Mouse (Mus musculus) embryonic facial prominence, embryonic 14.5 days (tissue): ENCODE measurements around the gene Sec14l3. TPM values are rescaled to one million over a fixed set of nuclear protein-coding genes. Genes with fewer than 3 reads are reported as not detected.
"Not testable (repeated sequence)": the region's sequence is repeated elsewhere in the genome, so short reads cannot be mapped to it uniquely, and the experiment has no call there.

ENCODE experiments used
- ATAC-seq: fragments of 200-750 bp; cut with Nextera tagmentation; 2 replicates; pipeline ENCODE4 v1.8.0; 2017; ENCODE audit warnings: low read depth, moderate number of reproducible peaks, moderate TSS enrichment
- DNase-seq: peaks from one replicate; pipeline ENCODE4 v3.0.0-alpha.2; 2015; ENCODE audit warnings: low spot score
- H3K27ac ChIP-seq: fragments of 300-500 bp; sonication (generic); replicated peaks from 2 replicates; pipeline ENCODE4 v1.5.1; 2014; ENCODE audit warnings: low read depth, mild to moderate bottlenecking, low read length, moderate library complexity
- H3K27me3 ChIP-seq: fragments of 300-500 bp; sonication (generic); replicated peaks from 2 replicates; pipeline ENCODE4 v1.6.1; 2014; ENCODE audit warnings: low read length; ENCODE audit not compliant: control insufficient read depth, insufficient read depth
- H3K36me3 ChIP-seq: fragments of 300-500 bp; sonication (generic); 2 replicates; pipeline ENCODE4 v1.6.1; 2014; ENCODE audit warnings: low read length, mixed read lengths; ENCODE audit not compliant: control insufficient read depth, insufficient read depth
- H3K4me1 ChIP-seq: fragments of 300-500 bp; sonication (generic); 2 replicates; pipeline ENCODE4 v1.6.1; 2014; ENCODE audit warnings: antibody characterized with exemption, low read length; ENCODE audit not compliant: control insufficient read depth, insufficient read depth
- H3K4me2 ChIP-seq: fragments of 300-500 bp; sonication (generic); 2 replicates; pipeline ENCODE4 v1.6.1; 2014; ENCODE audit warnings: low read depth, mild to moderate bottlenecking, low read length, moderate library complexity, mixed read lengths
- H3K4me3 ChIP-seq: fragments of 300-500 bp; sonication (generic); 2 replicates; pipeline ENCODE4 v1.5.1; 2014; ENCODE audit warnings: low read depth, mild to moderate bottlenecking, low read length
- H3K9ac ChIP-seq: fragments of 300-500 bp; sonication (generic); 2 replicates; pipeline ENCODE4 v1.6.1; 2014; ENCODE audit warnings: low read depth, mild to moderate bottlenecking, low read length, moderate library complexity, mixed read lengths
- H3K9me3 ChIP-seq: fragments of 300-500 bp; sonication (generic); 2 replicates; pipeline ENCODE4 v1.6.1; 2016; ENCODE audit warnings: low read length; ENCODE audit not compliant: control insufficient read depth
- WGBS: fragments of 180-500 bp; shearing (Covaris S2); extraction: QIAGEN DNeasy Blood & Tissue Kit; methylation state at CpG from one replicate; pipeline ENCODE4 v1.1.7; 2014; 5-methylcytosine and 5-hydroxymethylcytosine counted together
- polyA plus RNA-seq: library from polyadenylated mRNA; unstranded; fragments of >200 nt; fragmentation: Nextera tagmentation; extraction: Ambion mirVana; gene quantifications from 2 replicates; pipeline ENCODE4 v1.2.1, GENCODE M21; 2014

Sec14l3 gene
- polyA plus RNA-seq: 1.7 and 6.8 TPM in 2 replicates

DNA sequence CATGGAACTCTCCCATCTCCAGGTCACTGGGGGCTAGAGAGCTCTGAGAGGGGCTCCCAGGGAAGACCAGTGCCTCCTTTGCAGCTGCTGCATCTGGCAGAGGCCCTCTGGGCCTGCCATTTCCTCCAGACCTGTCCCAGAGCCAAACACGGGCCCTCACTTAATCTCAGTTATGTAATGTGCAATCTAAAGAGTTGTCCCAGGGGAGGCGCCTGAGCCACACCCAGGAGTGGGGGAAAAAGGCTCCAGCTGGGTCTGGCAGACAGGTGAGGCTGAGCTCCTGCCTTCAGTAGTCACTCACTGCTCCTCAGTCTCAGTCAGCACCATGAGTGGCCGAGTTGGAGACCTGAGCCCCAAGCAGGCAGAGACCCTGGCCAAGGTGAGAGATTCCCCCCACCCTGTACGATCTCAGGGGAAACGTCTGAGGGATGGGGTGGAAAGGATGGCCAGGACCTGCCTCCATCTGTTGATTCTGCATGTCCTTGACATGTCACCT, at the start of gene Sec14l3:
Gene Sec14l3, plus strand, starts transcription at position 215 of the 496 bp plus-strand sequence.
- Histone ChIP-seq H3K9ac (no peak within 1 kb of the TSS), H3K9me3 (no peaks in the 10 kb centered on the region), H3K36me3 (no peaks in the 10 kb centered on the region), H3K27me3 (no peaks in the 10 kb centered on the region), H3K4me2 (no peak within 1 kb of the TSS), H3K4me3 (no peak within 1 kb of the TSS), H3K27ac (no peak within 1 kb of the TSS), H3K4me1 (no peaks in the 10 kb centered on the region)
- 58% methylated on average over 5 of the region's 5 CpGs for WGBS
- DNase-seq (peak; percentile 19), ATAC-seq (no peak; the same call in 1 of the 2 replicates)

DNA sequence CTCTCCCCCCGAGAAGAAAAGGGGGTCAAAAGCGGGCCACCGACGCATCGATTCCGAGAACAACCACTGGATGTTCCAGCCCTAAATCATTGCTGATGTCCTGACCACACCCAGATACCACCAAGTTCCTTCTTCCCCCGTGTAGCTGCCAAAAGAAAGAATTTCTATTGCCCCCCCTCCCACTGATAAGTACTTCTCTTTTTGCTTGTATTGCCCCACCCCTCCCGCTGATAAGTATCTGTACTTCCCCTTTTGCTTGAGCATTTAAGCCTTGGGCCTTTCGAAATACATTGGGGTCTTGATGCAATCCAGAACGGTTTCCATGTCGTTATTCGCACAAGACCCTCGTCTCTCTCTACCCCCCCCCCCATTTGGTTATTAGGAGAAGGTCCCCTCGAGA, 48.8 kb upstream of the Sec14l3 start:
- not testable (repeated sequence) for H3K36me3 ChIP-seq, H3K27me3 ChIP-seq, ATAC-seq, H3K4me2 ChIP-seq, DNase-seq, H3K4me1 ChIP-seq, H3K9ac ChIP-seq, H3K4me3 ChIP-seq, H3K27ac ChIP-seq, H3K9me3 ChIP-seq
- 84% methylated on average over 14 of the region's 14 CpGs for WGBS

GRCm38 (mm10) chr11:4022111-4022510, 42.5 kb upstream of the Sec14l3 start:
- H3K27me3 ChIP-seq, H3K4me1 ChIP-seq, H3K27ac ChIP-seq, H3K9me3 ChIP-seq, H3K4me3 ChIP-seq, H3K9ac ChIP-seq, DNase-seq, ATAC-seq, H3K36me3 ChIP-seq, H3K4me2 ChIP-seq: not testable (repeated sequence)
- WGBS: 91% methylated on average over 13 of the region's 13 CpGs

DNA sequence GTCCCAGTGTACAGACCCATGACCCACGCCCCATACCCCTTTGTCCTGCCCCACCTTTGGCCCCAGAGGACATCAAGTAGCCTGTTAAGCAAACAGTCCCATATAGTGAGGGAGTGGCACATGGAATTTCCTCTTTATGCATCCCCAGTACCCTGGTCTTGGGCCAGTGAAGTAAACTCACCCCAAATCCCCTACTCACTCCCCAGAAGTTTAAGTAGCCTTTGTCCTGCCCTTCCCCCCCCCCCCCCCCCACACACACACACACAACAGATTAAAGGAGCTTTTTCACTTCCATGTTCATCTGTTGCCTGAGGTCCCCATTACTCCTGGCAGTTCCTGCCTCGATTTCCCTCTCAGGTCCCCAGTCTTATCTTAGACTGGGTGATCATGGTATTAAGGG, 41.3 kb upstream of the Sec14l3 start:
- no peak overlapping the region for H3K4me3 ChIP-seq
- no peak overlapping the region for H3K9ac ChIP-seq
- no peak overlapping the region for H3K27ac ChIP-seq
- no peaks in the 10 kb centered on the region for H3K9me3 ChIP-seq
- no peaks in the 10 kb centered on the region for H3K27me3 ChIP-seq
- ATAC-seq (no peak), DNase-seq (no peak)
- WGBS: 66% methylated on average over 2 of the region's 2 CpGs
- H3K4me1 ChIP-seq: no peaks in the 10 kb centered on the region
- H3K36me3 ChIP-seq: no peaks in the 10 kb centered on the region
- H3K4me2 ChIP-seq: no peak overlapping the region

- ATAC-seq (no peak), DNase-seq (no peak)
- no peak overlapping the region for H3K27ac ChIP-seq
- WGBS: 71% methylated on average over 8 of the region's 8 CpGs
- no peaks in the 10 kb centered on the region for H3K36me3 ChIP-seq
- H3K4me3 ChIP-seq: no peak overlapping the region
- H3K27me3 ChIP-seq: peaks cover 5% of the 10 kb centered on the region; the same call in 1 of the 2 replicates
- no peak overlapping the region for H3K4me2 ChIP-seq
- no peak overlapping the region for H3K9ac ChIP-seq
- H3K9me3 ChIP-seq: no peaks in the 10 kb centered on the region
- H3K4me1 ChIP-seq: no peaks in the 10 kb centered on the region
These were observed 37.6 kb upstream of the Sec14l3 start for GRCm38 (mm10) chr11:4027066-4027465.

DNA sequence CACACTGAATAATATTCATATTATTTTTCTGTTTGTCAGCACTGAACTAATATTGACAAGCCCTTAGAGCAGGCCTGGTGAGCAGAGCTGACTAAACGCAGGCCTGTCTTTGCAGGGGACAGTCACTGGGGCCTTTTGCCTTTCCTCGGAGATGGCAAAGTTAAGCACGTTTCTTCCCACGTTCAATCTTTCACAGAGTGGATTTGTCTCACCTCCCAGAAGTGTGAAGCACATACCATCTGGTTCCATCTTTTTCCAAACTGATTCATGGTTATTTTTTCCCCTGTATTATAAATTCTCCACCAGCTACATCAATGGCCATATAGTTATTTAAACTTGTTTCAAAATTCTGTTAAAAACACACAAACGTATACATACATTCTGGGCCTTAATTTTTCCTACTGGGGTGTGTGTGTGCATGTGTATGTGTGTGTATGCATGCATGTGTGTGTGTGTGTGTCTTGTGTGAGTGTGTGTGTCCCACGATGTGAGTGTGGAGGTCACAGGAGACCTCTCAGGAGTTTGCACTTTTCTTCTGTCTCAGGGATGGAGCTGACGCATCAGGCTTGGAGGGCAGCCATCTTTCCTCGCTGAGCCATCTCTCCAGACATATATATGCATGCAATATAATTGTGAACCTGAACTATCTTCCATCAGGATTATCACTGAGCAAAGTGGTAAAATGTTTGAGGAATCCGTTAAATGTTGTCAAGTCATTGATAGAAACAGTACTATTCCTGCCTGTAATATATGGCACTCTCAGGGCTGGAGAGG, 36.9 kb upstream of the Sec14l3 start:
- ATAC-seq (no peak), DNase-seq (no peak)
- Histone ChIP-seq H3K27ac (no peak overlapping the region), H3K4me1 (no peaks in the 10 kb centered on the region), H3K9me3 (no peaks in the 10 kb centered on the region), H3K36me3 (no peaks in the 10 kb centered on the region), H3K4me2 (no peak overlapping the region), H3K4me3 (no peak overlapping the region), H3K27me3 (peaks cover 8% of the 10 kb centered on the region; the same call in 1 of the 2 replicates), H3K9ac (no peak overlapping the region)
- WGBS: 75% methylated on average over 9 of the region's 9 CpGs

GRCm38 (mm10) chr11:4029343-4029742, 35.3 kb upstream of the Sec14l3 start:
- H3K27ac ChIP-seq: no peak overlapping the region
- no peak overlapping the region for H3K4me2 ChIP-seq
- H3K4me1 ChIP-seq: no peaks in the 10 kb centered on the region
- DNase-seq: no peak
- 74% methylated on average over 4 of the region's 4 CpGs for WGBS
- no peaks in the 10 kb centered on the region for H3K36me3 ChIP-seq
- no peak overlapping the region for H3K9ac ChIP-seq
- H3K9me3 ChIP-seq: no peaks in the 10 kb centered on the region
- H3K27me3 ChIP-seq: peaks cover 8% of the 10 kb centered on the region; the same call in 1 of the 2 replicates
- no peak for ATAC-seq
- no peak overlapping the region for H3K4me3 ChIP-seq

DNA sequence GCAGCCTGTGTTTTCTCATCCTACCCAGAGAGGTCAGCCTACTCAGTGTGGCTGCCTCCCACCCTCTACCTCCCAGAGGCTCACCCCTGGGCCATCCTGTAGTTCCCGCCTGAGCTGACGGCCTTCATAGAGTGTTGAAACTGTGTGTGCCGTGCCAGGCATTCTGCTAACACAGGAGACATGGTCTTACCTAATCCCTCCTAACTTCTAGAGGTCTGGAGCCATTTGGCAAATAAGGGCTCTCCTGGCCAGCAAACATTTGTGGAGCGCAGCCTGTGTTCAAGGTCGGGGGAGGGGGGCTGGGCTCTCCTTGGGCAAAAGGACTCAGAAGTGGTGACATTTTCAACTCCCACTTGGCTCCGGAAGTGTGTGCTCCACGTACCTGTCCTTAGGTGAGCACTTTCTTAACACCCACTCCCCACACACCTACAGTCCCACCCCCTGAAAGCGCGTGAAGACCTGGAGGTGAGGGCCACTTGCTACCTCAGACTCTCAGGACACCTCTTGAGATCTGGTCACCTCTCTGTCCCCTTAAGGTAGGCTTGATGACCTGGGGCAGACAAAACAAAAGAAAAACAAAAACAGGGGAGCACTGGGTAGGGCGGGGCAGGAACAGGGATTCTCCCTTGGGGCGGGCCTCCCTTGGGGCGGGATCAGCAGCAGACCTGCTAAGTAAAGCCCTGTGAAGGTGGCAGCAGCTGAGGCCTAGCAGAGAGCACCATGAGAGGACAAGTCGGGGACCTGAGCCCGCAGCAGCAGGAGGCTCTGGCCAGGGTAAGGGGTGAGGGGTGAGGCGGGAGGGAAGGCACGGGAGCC, 33.3 kb upstream of the Sec14l3 start, which contains the start of gene Sec14l4:
Gene Sec14l4, plus strand, starts transcription at position 337 of the 816 bp plus-strand sequence.
- Histone ChIP-seq H3K27me3 (peaks cover 8% of the 10 kb centered on the region; the same call in 1 of the 2 replicates), H3K36me3 (no peaks in the 10 kb centered on the region), H3K9me3 (no peaks in the 10 kb centered on the region), H3K4me3 (no peak within 1 kb of the TSS), H3K27ac (no peak within 1 kb of the TSS), H3K4me2 (no peak within 1 kb of the TSS), H3K9ac (no peak within 1 kb of the TSS; the same call in 1 of the 2 replicates), H3K4me1 (no peaks in the 10 kb centered on the region)
- WGBS: 29% methylated on average over 16 of the region's 16 CpGs
- peak; percentile 47; the same call in 1 of the 2 replicates for ATAC-seq
- DNase-seq: no peak
